Mouse (Mus musculus): ENCODE measurements at regions not wholly inside any gene's neighbourhood (a gene's known extent, or its start where the extent isn't known, plus 50 kb on each side); places are given as distances from the start of the nearest gene placed in this dataset.

DNA sequence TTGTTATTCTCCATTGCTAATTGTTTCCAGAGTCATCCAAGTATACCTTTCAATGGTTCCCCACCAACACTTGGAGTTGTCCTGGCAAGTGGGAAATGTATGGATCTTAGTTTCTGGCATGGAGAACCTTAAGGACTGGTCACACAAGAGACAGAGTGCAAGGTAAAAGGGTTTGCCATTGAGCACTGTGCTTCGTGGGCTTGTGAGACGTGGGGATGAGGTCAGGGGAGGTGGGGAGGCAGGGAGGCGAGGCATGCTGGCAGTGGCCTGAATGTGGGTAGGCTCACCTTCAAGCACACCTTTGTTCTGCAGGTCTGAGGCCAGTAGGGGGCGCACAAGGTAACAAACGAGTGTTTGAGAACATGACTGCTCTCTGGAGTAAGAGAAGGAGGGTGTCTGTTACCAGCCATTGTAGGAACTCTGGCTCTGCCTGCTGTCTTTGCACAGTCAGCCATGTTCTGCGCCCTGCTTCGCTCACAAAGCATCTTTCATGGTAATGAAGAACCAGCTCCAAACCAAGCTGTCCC, 612.0 kb downstream of the Bcl11a start:
- TF ChIP-seq EP300 (IDR thresholded peaks at IDR 0.05) (no peak), CTCF (IDR thresholded peaks at IDR 0.05) (peak; percentile 49)

Measured in lung, postnatal 0 days (tissue).